Mouse (Mus musculus) G1E (cell line): Measurements from ENCODE around the gene Trpv4.

Source experiments
- CTCF ChIP-seq: IDR thresholded peaks from 2 replicates; pipeline ENCODE4 v1.5.1; 2012; ENCODE audit warnings: low read depth, low read length, inconsistent platforms, mixed read lengths
- GATA1 ChIP-seq: IDR thresholded peaks from 2 replicates; pipeline ENCODE4 v1.6.1; 2012; ENCODE audit warnings: borderline replicate concordance, low read length, inconsistent platforms, mixed read lengths

DNA sequence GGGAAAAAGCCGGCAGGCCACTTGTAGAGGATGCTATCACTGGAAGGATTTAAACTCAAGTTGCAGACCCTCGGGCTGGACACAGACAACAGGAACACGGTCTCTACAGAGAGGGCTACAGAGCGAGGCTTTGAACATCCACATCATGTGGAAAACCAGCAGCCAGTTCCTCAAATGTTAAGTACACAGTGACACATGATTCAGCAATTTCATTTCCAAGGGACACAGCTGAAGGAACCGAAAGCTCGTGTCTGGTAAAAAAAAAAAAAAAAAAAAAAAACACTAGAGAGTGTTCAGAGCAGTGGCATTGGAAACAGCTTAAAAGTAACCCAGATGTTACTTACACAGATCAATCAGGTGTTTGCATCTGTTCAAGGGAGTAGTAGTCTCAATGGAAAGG lies 2.8 kb upstream of the Trpv4 start:
- TF ChIP-seq CTCF (no peak), GATA1 (no peak)
